Mouse (Mus musculus) small intestine, adult 2 months (tissue): ENCODE measurements at regions not wholly inside any gene's neighbourhood (a gene's known extent, or its start where the extent isn't known, plus 50 kb on each side); places are given as distances from the start of the nearest gene placed in this dataset.

Experiments used
- H3K27ac ChIP-seq: fragments of 200-500 bp; 2 replicates; pipeline ENCODE4 v1.5.1; 2012; ENCODE audit warnings: low read depth, low read length, control low read depth, inconsistent platforms; ENCODE audit not compliant: insufficient read depth
- H3K27me3 ChIP-seq: fragments of 200-500 bp; 2 replicates; pipeline ENCODE4 v1.6.1; 2012; ENCODE audit warnings: mild to moderate bottlenecking, moderate library complexity, low read length, inconsistent platforms; ENCODE audit not compliant: control insufficient read depth, insufficient read depth
- H3K36me3 ChIP-seq: fragments of 200-500 bp; 2 replicates; pipeline ENCODE4 v1.6.1; 2012; ENCODE audit warnings: mild to moderate bottlenecking, low read length, control low read depth, inconsistent platforms; ENCODE audit not compliant: control insufficient read depth, insufficient read depth
- H3K4me1 ChIP-seq: fragments of 200-500 bp; 2 replicates; pipeline ENCODE4 v1.6.1; 2012; ENCODE audit warnings: low read length, inconsistent platforms, mixed read lengths; ENCODE audit not compliant: control insufficient read depth, insufficient read depth, insufficient read length
- H3K4me3 ChIP-seq: fragments of 200-500 bp; 2 replicates; pipeline ENCODE4 v1.5.1; 2012; ENCODE audit warnings: low read depth, mild to moderate bottlenecking, control low read depth, inconsistent platforms, low read length, moderate library complexity
- CTCF ChIP-seq: fragments of 200-500 bp; IDR thresholded peaks from 2 replicates; pipeline ENCODE4 v1.5.1; 2012; ENCODE audit warnings: low read depth, mild to moderate bottlenecking, control low read depth, inconsistent platforms, low read length, moderate library complexity, mixed read lengths; ENCODE audit not compliant: insufficient replicate concordance, insufficient read length; ENCODE audit errors: extremely low read depth
- POLR2A ChIP-seq: fragments of 200-500 bp; IDR thresholded peaks from 2 replicates; pipeline ENCODE4 v1.6.1; 2012; ENCODE audit warnings: low read depth, mild to moderate bottlenecking, control low read depth, inconsistent platforms, low read length, moderate library complexity
- WGBS: fragments of 180-500 bp; shearing (Covaris S2); methylation state at CpG from one replicate; pipeline ENCODE4 v1.1.7; 2018; 5-methylcytosine and 5-hydroxymethylcytosine counted together

DNA sequence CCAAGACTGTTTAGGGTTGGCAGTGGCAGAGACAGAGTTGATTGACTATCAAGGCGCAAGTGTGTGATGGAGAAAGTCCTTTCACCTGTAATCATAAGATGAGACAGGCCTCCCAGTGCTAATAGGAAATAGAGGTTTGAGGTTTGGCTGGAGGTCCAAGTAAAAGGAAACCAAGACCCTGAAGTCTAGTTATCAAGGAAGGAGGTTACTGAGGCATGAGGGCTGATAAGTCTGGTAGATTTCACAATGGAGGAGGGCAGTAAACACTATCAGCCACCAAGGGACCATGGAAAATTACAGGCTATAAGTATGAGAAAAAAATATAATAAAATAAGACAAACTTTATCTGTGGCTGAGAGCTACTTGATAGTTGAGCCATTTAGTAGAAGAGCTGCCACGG is 52.1 kb upstream of the Cadm1 start:
- WGBS: 86% methylated on average over 2 of the region's 2 CpGs
- TF ChIP-seq CTCF (no peak), POLR2A (no peak)
- no peak overlapping the region for H3K4me3 ChIP-seq

More for the DNA sequence above, 52.1 kb upstream of the Cadm1 start:
- Histone ChIP-seq H3K36me3 (no peaks in the 10 kb centered on the region), H3K27me3 (no peaks in the 10 kb centered on the region), H3K27ac (no peak overlapping the region), H3K4me1 (no peaks in the 10 kb centered on the region)
